Mouse (Mus musculus): Measurements from ENCODE around the gene F8. TPM values are rescaled to one million over a fixed set of nuclear protein-coding genes. Genes with fewer than 3 reads are reported as not detected.

The F8 gene
- polyA plus RNA-seq (2016; fragmentation: Nextera tagmentation; extraction: Ambion mirVana): 0.86 and 1.1 TPM in 2 replicates

DNA sequence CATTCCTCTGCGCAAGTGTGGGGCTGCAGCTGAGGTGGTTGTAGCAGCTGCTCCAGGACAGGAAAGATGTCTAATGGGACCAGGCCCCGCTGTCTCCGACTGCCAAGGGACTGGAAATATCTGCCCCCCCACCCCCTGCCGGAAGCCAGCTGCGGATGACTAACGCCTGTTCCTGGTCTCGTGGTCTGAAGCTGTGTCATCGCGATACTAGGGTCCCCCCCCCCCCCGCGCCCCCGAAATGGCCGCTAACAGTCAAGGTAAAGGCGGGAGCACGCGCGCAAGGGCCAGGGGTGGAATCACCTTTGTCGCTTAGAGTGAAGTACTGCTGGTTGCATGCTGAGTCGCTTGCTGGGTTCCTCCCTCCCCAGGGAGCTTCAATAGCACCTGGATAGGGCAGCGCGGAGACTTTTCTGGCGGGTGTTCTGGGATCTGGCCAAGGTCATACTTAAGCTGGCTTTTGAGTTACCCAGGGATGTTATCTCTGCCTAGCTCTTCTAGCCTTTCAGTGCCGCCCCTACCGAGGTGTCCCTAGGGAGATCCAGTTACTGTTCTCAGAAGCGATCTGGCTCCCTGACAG lies at the start of gene F8, which contains the start of gene Fundc2:
Gene F8, minus strand, starts transcription at position 421 of the 577 bp plus-strand sequence.
Gene Fundc2, plus strand, starts transcription at position 205 of the 577 bp plus-strand sequence.
- H3K9me3 ChIP-seq: no peaks in the 10 kb centered on the region
- no peaks in the 10 kb centered on the region for H3K36me3 ChIP-seq
- peak within 1 kb of the TSS; percentile 87 for H3K27ac ChIP-seq
- WGBS: 11% methylated on average over 25 of the region's 25 CpGs
- H3K4me1 ChIP-seq (replicated peaks): no peaks in the 10 kb centered on the region
- H3K27me3 ChIP-seq (ENCODE audit: insufficient read depth, poor library complexity, severe bottlenecking): no peaks in the 10 kb centered on the region
- peak within 1 kb of the TSS; percentile 56 for H3K4me3 ChIP-seq
- DNase-seq (ENCODE audit: low spot score): peak; percentile 85

DNA sequence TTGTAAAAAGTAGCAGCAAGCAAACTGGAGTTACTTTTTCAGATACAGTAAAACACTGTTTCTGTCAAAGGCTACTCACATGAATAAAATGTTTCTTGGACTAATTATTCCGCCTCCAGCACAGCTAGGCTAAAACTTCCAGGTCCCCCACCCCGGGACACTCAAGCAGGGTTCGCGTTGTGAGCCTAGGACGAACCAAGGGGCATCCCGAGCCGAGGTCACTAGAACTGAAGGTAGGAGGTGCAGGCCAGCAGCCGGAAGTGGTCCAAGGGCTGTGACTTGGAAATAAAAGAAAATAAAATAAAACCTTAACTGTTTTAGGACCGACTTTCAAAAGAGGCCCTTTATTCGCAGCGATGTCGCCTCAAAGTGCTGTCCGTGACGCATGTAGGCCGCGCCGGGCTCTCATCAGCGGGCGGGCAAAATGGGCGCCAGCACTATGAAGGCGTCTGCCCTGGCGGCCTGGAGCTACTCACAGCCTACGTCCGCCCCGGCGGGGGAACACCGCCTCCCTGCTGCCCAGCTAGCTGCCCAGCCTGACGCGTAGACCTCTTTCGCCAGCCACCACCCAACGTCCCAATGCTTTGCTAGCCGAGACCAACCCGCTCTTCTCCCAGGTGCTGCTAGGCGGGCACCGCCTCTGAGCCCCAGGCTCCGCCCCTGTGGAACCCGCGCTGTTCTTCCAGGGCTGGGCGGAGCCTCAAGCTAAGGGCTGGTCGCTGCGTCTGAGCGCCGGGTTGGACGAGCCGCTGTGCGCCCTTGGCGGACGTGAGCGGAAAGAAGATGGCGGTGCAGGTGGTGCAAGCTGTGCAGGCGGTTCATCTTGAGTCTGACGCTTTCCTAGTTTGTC lies 33.7 kb upstream of the F8 start, which contains the start of the genes Cmc4, Mtcp1 and Brcc3:
Gene Cmc4, minus strand, starts transcription at position 649 of the 850 bp plus-strand sequence.
Gene Mtcp1, minus strand, starts transcription at position 653 of the 850 bp plus-strand sequence.
Gene Brcc3, plus strand, starts transcription at position 693 of the 850 bp plus-strand sequence.
- Histone ChIP-seq H3K27me3 (ENCODE audit: insufficient read depth, poor library complexity, severe bottlenecking) (no peaks in the 10 kb centered on the region), H3K4me1 (replicated peaks) (0 out of 2 replicates have a peak, but pooled peaks cover 4% of the 10 kb centered on the region), H3K9me3 (no peaks in the 10 kb centered on the region), H3K27ac (peak within 1 kb of the TSS; percentile 90), H3K36me3 (peaks cover 7% of the 10 kb centered on the region; the same call in 1 of the 2 replicates), H3K4me3 (peak within 1 kb of the TSS; percentile 60)
- WGBS: 13% methylated on average over 52 of the region's 52 CpGs
- DNase-seq (ENCODE audit: low spot score): peak; percentile 88

DNA sequence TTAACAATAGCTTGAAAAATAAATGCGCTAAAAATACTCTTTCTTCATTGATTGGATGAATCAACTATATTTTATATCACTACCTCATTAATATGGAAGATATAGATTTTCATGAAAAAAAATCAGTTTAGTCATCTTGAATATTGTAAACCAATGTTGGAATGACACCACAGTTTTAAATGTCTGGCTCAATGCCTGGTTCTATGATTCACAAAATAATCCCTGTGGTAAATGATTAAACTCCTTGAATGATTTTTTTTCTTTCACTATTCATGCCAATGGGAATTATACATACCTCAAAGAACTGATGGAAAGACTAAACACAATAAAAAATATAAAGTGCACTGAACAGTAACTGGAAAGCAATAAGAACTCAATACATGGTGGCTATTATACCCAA lies 27.3 kb upstream of the F8 start:
- Histone ChIP-seq H3K27ac (no peak overlapping the region), H3K27me3 (ENCODE audit: insufficient read depth, poor library complexity, severe bottlenecking) (no peaks in the 10 kb centered on the region), H3K4me1 (replicated peaks) (no peaks in the 10 kb centered on the region), H3K9me3 (no peaks in the 10 kb centered on the region), H3K36me3 (no peaks in the 10 kb centered on the region), H3K4me3 (no peak overlapping the region)
- 92% methylated on average over 1 of the region's 1 CpGs for WGBS
- no peak for DNase-seq (ENCODE audit: low spot score)

DNA sequence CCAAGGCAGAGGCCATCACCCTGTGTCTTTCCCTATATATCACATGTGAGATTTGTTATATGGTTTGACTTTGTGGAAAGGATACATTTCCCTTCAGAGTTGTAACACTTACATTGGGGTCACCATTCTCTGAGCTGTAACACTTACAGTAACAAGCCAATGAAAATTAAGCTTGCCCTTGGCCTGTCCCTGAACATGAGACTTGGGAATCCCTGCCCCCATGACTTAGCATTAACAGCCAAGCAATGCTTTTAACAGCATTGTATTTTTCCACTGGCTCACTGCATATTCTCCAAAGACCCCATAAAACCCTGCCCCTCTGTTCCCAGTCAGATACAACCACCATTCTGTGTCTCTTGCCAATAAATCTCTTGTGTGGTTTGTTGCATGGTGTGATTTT lies 20.9 kb upstream of the F8 start:
- Histone ChIP-seq H3K4me1 (replicated peaks) (no peaks in the 10 kb centered on the region), H3K27me3 (ENCODE audit: insufficient read depth, poor library complexity, severe bottlenecking) (no peaks in the 10 kb centered on the region), H3K9me3 (no peaks in the 10 kb centered on the region), H3K4me3 (no peak overlapping the region), H3K27ac (no peak overlapping the region), H3K36me3 (peaks cover 11% of the 10 kb centered on the region; the same call in 1 of the 2 replicates)
- no peak for DNase-seq (ENCODE audit: low spot score)

DNA sequence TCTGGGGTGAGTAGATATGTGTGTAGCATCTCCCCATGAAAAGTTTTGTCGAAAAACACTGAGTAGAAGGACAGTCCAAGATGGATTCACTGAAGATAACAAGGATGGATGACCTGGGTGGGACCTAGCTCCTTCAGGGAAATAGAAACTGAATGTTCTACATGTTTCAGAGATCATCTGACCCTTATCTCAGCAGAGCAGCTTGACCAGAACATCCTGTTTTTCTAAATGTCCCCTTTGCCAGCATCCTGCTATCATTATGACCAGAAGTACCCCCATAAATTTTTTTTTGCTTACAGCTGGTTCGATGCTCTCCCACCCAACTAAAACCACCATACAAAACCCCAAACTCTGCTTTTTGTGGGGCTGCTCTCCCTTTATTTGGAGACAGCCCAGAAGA lies 20.3 kb upstream of the F8 start:
- no peak for DNase-seq (ENCODE audit: low spot score)
- H3K4me1 ChIP-seq (replicated peaks): no peaks in the 10 kb centered on the region
- H3K9me3 ChIP-seq: no peaks in the 10 kb centered on the region
- no peak overlapping the region for H3K27ac ChIP-seq
- no peak overlapping the region for H3K4me3 ChIP-seq
- H3K36me3 ChIP-seq: peaks cover 11% of the 10 kb centered on the region; the same call in 1 of the 2 replicates
- no peaks in the 10 kb centered on the region for H3K27me3 ChIP-seq (ENCODE audit: insufficient read depth, poor library complexity, severe bottlenecking)
- 86% methylated on average over 2 of the region's 2 CpGs for WGBS

DNA sequence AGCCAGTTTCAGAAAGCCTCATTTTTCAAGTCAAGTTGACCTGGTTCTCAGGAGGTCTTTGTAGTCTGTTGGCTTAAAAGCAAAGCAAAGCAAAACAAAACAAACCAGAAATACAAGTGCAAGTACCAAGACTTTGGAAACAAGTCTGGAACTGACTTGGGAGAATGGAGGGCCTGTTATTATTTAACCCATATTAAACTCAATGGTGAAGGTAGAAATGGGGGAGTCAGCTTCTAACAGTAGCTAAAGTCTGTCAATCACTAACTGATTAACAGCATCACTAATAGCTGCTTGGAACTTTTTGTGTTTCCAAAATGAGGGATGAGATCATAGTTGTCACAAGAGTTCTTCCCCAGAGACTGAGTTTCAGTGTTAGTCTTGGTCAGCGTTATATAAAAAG lies 17.1 kb upstream of the F8 start:
- no peak overlapping the region for H3K27ac ChIP-seq
- no peaks in the 10 kb centered on the region for H3K9me3 ChIP-seq
- H3K4me3 ChIP-seq: no peak overlapping the region
- DNase-seq (ENCODE audit: low spot score): no peak
- 90% methylated on average over 1 of the region's 1 CpGs for WGBS
- H3K4me1 ChIP-seq (replicated peaks): no peaks in the 10 kb centered on the region
- H3K36me3 ChIP-seq: peaks cover 12% of the 10 kb centered on the region; the same call in 1 of the 2 replicates
- H3K27me3 ChIP-seq (ENCODE audit: insufficient read depth, poor library complexity, severe bottlenecking): no peaks in the 10 kb centered on the region

DNA sequence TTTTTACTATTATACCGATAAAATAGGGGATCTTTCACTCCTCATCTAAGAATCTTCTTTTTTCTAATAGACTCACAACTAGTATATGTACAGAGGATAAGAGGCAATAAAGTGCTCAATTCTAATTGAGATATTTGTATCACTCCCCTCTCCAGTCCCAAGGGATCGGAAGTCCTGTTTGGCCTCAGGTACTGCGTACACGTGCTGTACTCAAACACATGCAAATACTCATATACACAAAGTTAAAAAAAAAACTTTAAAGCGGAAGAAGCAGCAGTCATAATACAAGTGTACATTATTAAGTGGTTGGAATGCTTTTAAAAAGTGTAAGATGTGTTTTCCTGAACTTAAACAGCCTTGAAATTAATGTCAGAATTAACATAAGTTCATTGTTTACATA lies 716 bp downstream of the F8 start:
- Histone ChIP-seq H3K36me3 (no peaks in the 10 kb centered on the region), H3K4me1 (replicated peaks) (no peaks in the 10 kb centered on the region), H3K9me3 (no peaks in the 10 kb centered on the region), H3K27me3 (ENCODE audit: insufficient read depth, poor library complexity, severe bottlenecking) (no peaks in the 10 kb centered on the region), H3K4me3 (peak overlapping the region; percentile 56), H3K27ac (peak overlapping the region; percentile 87)
- no peak for DNase-seq (ENCODE audit: low spot score)
- WGBS: 77% methylated on average over 5 of the region's 5 CpGs

DNA sequence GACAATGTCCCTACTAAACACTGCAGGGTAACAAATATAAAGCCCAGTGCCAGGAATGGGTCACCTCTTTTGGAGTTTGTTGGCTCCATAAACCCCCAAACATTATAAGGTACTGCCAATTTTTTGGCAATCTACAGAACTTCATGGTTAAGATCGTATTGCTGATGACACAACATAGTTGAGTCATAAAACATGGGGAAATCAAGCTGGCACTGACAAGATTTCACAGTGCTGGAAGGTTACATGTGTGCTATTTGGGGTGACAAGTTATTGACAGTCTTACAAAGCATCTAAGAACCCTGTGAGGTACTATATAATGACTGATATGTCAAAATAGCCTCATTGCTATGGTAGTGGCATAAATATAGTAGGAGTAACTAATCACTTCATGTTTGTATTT lies 1.2 kb downstream of the F8 start:
- Histone ChIP-seq H3K27me3 (ENCODE audit: insufficient read depth, poor library complexity, severe bottlenecking) (no peaks in the 10 kb centered on the region), H3K27ac (no peak overlapping the region), H3K4me1 (replicated peaks) (no peaks in the 10 kb centered on the region), H3K9me3 (no peaks in the 10 kb centered on the region), H3K36me3 (no peaks in the 10 kb centered on the region), H3K4me3 (no peak overlapping the region)
- 88% methylated on average over 1 of the region's 1 CpGs for WGBS
- DNase-seq (ENCODE audit: low spot score): no peak

DNA sequence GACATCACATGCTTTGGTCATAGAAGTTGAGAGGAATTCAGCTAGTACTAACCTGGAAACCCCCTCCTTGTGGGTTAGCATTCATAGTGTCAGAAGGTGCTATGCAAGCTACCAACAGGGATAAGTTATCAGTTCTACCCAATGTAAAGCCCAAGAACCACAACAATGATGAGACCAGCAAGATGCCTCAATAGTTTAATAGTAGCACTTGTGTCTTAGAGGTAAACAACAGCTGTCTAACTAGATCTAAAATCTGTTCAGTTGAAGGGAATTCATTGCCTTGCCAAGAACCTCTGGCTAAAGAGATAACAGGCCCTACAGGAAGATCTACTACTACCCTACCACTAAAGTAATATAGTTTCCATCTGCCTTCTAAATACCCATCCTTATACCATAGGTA lies 5.6 kb downstream of the F8 start:
- no peak for DNase-seq (ENCODE audit: low spot score)
- Histone ChIP-seq H3K27ac (no peak overlapping the region), H3K4me1 (replicated peaks) (no peaks in the 10 kb centered on the region), H3K27me3 (ENCODE audit: insufficient read depth, poor library complexity, severe bottlenecking) (no peaks in the 10 kb centered on the region), H3K4me3 (no peak overlapping the region), H3K9me3 (no peaks in the 10 kb centered on the region), H3K36me3 (no peaks in the 10 kb centered on the region)

DNA sequence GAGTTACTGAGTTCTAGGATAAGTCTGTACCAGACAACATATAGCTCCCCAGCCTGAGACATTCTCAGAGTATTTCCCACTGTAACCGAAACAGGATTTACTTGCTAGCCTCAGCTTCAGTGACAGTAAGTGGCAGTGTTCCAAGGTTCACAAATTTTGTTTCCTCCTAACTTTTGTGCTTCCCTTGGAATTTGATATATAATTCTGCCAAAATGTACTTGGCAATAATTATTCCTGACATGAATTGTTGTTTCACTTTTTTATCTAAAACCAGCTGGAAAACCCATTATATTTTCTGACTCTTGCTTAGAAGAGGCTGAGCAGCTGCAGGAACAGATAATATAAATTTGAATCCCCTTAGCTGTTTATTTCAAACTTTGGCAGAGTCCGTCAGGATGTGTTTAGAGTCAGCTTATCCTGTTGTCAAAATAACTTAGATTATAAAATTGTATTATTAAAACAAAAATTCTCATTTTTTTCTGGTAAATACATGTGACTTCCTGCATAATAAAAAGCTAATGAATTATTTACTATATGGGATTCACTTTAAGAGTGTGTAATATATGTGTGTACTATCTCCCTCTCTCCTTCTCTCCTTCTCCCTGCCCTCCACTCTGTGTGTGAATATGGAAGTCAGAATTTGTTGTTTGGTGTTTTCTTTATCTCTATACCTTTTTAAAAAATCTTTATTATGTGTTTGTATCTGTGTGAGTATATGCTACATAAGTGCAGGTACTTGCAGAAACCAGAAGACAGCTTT lies 9.6 kb downstream of the F8 start:
- no peaks in the 10 kb centered on the region for H3K4me1 ChIP-seq (replicated peaks)
- 90% methylated on average over 2 of the region's 2 CpGs for WGBS
- no peaks in the 10 kb centered on the region for H3K36me3 ChIP-seq
- H3K4me3 ChIP-seq: no peak overlapping the region
- DNase-seq (ENCODE audit: low spot score): no peak
- no peaks in the 10 kb centered on the region for H3K9me3 ChIP-seq
- H3K27ac ChIP-seq: no peak overlapping the region
- no peaks in the 10 kb centered on the region for H3K27me3 ChIP-seq (ENCODE audit: insufficient read depth, poor library complexity, severe bottlenecking)

DNA sequence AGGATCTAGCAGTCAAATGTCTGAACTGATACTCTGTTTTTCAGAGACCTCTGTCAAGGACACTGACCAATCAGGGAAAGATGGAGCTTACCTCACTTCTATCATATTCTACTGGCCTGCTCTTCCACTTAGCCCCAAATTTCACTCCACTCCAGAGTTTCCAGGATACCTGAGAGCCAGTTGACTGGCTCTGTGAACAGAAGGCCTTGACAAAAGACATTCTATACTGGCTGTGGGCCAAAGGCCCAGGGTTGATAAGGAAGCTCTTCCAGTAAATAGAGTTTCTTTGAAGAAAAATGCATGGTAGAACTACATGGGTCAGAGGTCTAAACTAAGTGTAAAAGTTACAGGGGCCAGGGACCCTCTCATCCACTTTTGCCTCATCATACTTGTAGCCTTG lies 12.2 kb downstream of the F8 start:
- Histone ChIP-seq H3K4me1 (replicated peaks) (no peaks in the 10 kb centered on the region), H3K27ac (no peak overlapping the region), H3K9me3 (no peaks in the 10 kb centered on the region), H3K27me3 (ENCODE audit: insufficient read depth, poor library complexity, severe bottlenecking) (no peaks in the 10 kb centered on the region), H3K36me3 (no peaks in the 10 kb centered on the region), H3K4me3 (no peak overlapping the region)
- DNase-seq (ENCODE audit: low spot score): no peak

DNA sequence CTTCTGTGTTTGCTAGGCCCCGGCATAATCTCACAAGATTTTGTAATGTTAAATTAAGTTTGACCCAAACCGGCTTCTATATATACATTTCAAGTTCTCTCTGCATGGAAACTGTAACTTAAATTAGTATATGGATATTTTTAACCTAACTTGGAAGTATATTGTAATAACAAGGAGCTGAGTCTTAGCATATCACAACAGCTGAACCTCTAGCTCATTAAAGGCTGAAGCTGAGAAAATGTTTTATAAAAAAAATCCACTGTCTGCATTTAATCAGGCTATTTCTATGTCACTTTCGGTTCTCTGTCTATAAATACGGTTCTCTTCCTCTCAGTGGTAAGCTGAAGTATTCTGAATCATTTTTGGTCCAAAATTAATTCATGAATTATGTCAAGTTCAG lies 58.9 kb downstream of the F8 start:
- H3K36me3 ChIP-seq: no peaks in the 10 kb centered on the region
- H3K9me3 ChIP-seq: no peaks in the 10 kb centered on the region
- DNase-seq (ENCODE audit: low spot score): no peak
- H3K27me3 ChIP-seq (ENCODE audit: insufficient read depth, poor library complexity, severe bottlenecking): no peaks in the 10 kb centered on the region
- H3K4me3 ChIP-seq: no peak overlapping the region
- H3K27ac ChIP-seq: no peak overlapping the region
- H3K4me1 ChIP-seq (replicated peaks): no peaks in the 10 kb centered on the region
- 94% methylated on average over 4 of the region's 4 CpGs for WGBS

DNA sequence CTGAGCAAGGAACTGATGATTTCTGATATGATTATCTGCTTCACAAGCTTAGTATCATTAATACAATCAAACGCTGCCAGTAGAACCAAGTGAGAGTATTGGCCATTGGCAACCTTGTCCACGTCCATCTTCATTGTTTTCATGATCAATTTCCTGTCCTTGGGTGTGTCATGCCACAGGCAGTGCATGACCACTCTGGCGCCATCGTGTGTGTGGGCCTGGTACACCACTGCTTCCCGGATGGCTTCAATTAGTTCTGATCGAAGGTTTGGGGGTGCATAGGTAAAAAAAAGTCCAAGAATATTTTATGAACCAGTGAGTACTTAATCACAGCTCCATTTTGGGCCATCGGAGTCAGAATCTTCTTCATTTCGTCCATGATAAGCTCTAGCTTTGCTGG lies 110.7 kb downstream of the F8 start:
- no peak overlapping the region for H3K27ac ChIP-seq
- no peaks in the 10 kb centered on the region for H3K36me3 ChIP-seq
- DNase-seq (ENCODE audit: low spot score): no peak
- WGBS: 66% methylated on average over 8 of the region's 8 CpGs
- no peaks in the 10 kb centered on the region for H3K9me3 ChIP-seq
- H3K4me1 ChIP-seq (replicated peaks): no peaks in the 10 kb centered on the region
- no peak overlapping the region for H3K4me3 ChIP-seq
- no peaks in the 10 kb centered on the region for H3K27me3 ChIP-seq (ENCODE audit: insufficient read depth, poor library complexity, severe bottlenecking)

All from hindbrain, embryonic 10.5 days (tissue).